Mouse (Mus musculus): Measurements from ENCODE around the gene Mitf.

The Mitf gene

GRCm38 (mm10) chr6:97940916-97941315, 134.1 kb downstream of the Mitf start:
- no peak for DNase-seq (ENCODE audit: low spot score in 2 of 2)

GRCm38 (mm10) chr6:97950033-97950881, 143.4 kb downstream of the Mitf start:
- DNase-seq (ENCODE audit: low spot score in 2 of 2), result no peak

DNA sequence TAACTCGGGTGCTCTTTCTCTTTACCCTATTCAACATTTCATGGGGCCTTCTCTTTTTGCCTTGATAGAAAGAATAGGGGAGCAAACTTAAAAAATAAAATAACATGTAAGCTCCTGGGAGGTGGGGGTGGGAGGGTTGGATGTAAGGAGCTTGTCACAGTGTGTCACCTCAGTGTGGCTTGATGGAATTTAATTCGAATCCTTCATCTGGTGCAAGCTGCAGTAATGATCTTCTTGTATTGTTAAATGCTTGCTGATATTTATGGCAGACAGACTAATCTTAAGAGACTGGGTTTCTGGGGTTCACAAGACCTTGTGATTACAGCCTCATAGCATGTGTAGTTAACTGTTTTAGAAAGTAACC, 144.0 kb downstream of the Mitf start:
- no peak for DNase-seq (ENCODE audit: low spot score in 2 of 2)

DNA sequence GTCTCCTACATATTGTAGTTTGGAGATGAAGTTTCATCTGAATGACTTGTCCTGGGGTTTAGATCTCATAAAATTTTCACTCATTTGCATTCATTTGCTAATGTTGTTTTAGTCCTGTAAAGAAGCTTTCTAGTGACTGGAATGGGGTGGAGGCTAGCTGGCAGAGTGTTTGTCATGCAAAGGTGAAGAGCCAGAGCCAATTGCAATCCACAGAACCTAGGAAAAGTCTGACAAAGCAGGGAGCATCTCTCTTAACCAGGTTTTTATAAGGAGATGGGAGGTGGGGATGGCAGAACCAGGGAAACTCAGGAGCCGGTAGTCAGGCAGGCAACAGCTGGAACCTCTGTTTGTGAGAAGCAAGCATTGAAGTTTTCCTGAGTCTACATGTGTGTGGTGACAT, 144.9 kb downstream of the Mitf start:
- no peak for DNase-seq (ENCODE audit: low spot score in 2 of 2)

- DNase-seq (ENCODE audit: low spot score in 2 of 2), result no peak
Measured at GRCm38 (mm10) chr6:97952845-97953244, 146.0 kb downstream of the Mitf start.

DNA sequence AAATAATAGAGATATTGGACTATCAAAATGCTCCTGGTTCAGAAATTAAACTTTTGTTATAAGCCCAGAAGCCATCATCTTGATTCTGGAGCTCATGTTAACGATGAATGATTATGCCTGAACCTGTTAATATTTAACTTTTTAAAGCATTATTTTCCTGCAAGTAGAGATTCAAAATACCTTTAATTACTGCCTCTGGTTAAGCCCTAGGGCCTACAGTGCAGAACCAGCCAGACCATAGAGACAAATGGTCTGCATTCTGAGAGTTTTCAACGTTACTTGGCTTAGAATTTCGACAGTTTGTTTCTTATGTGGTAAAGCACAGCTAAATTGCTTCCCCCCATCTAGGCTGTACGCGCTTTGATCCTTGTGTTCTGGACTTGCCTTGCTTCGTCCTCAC, 149.3 kb downstream of the Mitf start:
- no peak for DNase-seq (ENCODE audit: low spot score in 2 of 2)

DNA sequence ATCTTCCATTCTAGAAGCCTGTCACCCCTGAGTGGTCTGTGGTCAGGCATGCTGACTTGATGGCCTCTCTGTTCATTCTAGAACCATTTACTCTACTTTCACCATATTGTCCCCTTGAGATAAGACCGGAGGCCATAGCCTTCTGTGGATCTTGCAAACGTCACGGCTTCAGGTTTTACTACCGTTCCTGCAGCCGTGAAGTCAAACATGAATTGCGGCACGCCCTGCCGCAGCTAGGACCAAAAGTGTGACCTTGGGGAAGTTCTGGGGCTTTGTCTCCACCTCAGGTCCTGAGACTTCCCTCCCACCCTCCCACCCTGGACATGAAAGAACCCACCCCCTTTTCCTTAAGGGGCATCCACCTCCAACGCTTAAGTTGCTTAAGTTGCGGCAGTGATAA, 149.8 kb downstream of the Mitf start:
- DNase-seq (ENCODE audit: low spot score in 2 of 2), result no peak

- no peak for DNase-seq (ENCODE audit: low spot score in 2 of 2)
Measured at GRCm38 (mm10) chr6:97958276-97958675, 151.4 kb downstream of the Mitf start.

DNA sequence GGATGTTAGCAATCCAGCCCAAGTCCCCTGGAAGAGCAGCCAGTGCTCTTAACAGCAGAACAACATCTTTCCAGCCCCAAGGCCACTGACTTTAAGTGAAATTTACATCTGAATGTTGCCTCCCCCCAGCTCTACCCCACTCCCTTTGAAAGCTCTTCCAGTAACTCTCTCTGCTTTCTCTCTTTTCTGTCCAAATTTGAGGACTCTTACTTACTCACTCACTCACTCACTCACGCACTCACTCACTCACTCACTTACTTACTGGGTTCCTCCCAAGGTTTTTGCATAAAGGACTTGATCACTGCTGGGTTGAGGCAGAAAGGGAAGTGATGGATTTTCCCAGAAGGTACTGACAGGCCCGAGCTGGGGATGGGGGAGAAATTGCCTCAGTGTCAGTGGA, 154.9 kb downstream of the Mitf start:
- DNase-seq (ENCODE audit: low spot score in 2 of 2), result no peak

DNA sequence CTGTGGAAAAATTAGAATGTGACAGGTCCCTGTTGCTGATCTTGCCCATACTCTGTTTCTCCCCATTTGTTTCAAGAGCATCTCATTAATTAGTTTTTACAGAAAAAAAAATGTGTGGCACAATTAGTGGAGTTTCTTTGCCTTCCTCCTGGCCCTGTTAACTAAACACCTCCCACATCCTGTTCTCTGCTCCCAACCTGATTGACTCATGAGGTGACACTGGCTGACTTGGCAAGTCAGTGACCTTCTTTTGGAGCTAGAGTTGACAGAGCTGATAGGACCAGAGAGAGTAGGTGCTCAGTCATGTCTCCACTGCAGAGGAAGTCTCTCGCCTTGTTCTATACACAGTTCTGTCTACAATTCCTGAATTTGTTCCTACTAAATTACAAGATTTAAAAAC, 155.5 kb downstream of the Mitf start:
- no peak for DNase-seq (ENCODE audit: low spot score in 2 of 2)

DNA sequence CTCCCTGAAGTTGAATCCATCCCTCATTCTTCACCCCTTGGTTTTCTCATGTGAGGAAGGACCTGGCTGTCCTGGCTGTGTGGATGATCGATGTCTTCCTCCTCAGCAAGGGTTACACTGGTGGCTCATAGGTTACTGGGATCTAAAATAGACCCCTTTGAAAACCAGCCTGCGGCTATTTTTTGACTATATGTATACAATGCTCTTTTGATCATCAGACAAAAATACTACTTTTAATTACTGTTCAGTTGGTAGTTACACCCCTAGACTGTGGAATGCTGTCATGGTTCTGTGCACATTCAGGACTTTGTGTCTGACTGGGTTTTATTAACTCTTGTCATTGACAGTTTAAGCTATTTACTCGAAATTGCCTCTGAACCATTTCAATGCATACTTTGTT, 157.9 kb downstream of the Mitf start:
- DNase-seq (ENCODE audit: low spot score in 2 of 2), result no peak

GRCm38 (mm10) chr6:97981668-97982067, 174.8 kb downstream of the Mitf start:
- DNase-seq (ENCODE audit: low spot score in 2 of 2), result no peak

DNA sequence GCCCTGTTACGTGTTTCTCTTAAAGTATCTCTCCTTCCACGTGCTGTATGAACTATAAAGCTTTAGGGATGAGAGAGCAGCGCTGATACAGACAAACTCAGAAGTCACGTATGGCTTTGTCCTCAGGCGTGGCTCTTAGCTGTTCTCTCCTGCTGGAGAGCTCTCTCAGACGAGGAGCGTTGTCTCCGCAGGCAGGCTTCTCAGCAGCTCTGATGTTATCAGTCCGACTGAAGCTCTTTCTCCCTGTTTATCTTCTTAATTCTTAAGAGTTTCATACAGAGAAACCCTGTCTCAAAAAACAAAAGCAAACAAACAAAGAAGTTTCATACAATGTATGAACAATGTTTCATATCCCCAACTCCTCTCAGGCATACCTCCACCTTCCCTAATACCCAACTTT, 178.8 kb downstream of the Mitf start:
- DNase-seq (ENCODE audit: low spot score in 2 of 2), result no peak

GRCm38 (mm10) chr6:97986417-97986816, 179.6 kb downstream of the Mitf start:
- no peak for DNase-seq (ENCODE audit: low spot score in 2 of 2)

- DNase-seq (ENCODE audit: low spot score in 2 of 2), result no peak
Measured at GRCm38 (mm10) chr6:97993507-97993906, 186.7 kb downstream of the Mitf start.

GRCm38 (mm10) chr6:97995606-97996307, 188.9 kb downstream of the Mitf start:
- DNase-seq (ENCODE audit: low spot score in 2 of 2), result no peak

DNA sequence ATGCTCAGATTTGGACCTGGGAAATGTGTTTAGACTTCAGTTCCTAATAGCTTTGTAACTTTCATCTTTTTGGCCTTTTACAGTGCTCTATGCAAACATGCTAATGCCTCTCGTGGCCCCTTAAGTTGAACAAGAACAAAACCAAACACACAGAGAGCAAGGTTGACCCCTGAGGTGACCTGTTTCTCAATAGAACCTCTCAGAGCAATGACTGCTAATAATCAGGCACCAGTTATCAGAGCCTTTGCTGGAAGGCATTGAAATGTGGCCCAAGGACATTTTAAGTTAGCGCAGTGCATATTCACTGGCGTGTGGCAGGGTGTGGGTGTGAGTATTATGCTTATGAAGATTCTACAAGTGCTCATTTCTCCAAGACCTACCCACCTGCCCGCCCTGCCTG, 194.7 kb downstream of the Mitf start:
- no peak for DNase-seq (ENCODE audit: low spot score in 2 of 2)

GRCm38 (mm10) chr6:98003114-98003513, 196.3 kb downstream of the Mitf start:
- no peak for DNase-seq (ENCODE audit: low spot score in 2 of 2)

DNA sequence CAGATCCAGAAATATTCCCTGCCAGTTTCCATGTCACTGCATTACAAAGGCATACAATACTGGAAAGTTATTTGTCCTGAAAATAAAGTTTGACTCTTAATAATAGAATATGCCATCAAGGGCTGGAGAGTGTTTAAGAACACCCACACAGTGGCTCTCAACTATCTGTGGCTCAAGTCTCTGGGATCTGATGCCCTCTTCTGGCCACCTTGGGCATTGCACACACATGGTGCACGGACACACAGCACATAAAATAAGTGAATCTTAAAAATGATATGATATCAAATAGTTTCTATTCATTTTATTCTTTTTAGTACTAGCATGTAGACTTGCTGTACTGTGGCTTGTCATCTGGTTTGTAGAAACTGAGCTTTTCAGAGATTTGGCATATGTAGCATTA, 198.7 kb downstream of the Mitf start:
- DNase-seq (ENCODE audit: low spot score in 2 of 2), result no peak

DNA sequence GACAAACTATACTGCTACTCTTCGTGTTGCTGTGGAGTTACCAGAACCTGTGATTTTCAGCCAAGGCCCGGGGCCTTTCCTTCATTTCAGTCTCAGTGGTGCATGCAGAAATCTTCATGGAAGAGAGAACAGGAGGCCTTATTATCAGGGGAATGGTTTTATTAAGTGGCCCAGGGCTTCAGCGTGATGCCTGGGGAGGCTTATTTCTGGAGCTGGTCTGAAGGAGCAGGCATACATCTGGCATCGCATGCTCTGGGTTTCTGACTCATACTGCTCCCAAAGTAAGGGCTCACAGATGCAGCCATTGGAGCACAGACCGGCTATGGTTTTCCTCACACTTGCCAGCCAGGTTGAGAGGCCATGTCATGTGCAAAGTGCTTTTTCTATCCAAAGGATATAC, 208.2 kb downstream of the Mitf start:
- no peak for DNase-seq (ENCODE audit: low spot score in 2 of 2)

DNA sequence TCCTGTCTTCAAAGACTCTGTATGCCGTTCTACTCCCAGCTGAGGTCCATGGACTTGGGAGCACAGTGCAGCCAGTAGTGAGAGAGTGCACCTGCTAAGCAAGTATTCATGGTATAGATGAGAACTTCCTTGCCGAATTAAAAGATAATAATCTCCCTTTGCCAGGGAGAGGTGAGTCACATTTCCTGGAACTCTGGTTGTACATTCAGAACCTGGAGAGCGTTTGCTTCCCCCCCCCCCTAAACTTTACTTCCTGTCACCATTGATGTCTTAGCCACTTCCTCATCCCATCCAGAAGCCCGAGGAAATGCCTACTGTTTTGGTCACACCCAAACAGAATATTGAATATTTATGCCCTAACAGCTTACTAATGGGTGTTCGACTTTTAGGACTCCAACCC, 209.0 kb downstream of the Mitf start:
- no peak for DNase-seq (ENCODE audit: low spot score in 2 of 2)

GRCm38 (mm10) chr6:98023876-98024275, 217.0 kb downstream of the Mitf start:
- DNase-seq (ENCODE audit: low spot score in 2 of 2), result no peak

DNA sequence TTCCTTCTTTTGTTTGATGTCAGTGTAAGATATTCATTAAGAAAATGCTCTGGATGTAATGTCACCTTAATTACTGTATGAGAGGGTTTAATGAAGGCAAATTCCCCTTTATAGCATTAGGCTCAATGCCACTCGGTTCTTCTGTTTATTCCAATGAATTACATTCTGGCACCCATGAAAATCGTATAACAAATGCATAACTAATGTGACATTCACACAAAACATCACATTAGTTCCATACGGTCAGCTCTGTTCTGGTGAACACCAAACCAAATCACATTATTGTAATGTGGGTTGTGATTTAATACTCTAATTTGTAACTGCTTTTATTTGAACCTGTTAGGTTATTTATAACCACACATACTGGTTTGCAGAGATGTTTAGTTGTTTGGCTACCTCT, 231.7 kb downstream of the Mitf start:
- DNase-seq (ENCODE audit: low spot score in 2 of 2), result no peak

Measured in urinary bladder, postnatal 4 days (tissue).